Mouse (Mus musculus): ENCODE measurements around the gene Emc8.

The Emc8 gene

DNA sequence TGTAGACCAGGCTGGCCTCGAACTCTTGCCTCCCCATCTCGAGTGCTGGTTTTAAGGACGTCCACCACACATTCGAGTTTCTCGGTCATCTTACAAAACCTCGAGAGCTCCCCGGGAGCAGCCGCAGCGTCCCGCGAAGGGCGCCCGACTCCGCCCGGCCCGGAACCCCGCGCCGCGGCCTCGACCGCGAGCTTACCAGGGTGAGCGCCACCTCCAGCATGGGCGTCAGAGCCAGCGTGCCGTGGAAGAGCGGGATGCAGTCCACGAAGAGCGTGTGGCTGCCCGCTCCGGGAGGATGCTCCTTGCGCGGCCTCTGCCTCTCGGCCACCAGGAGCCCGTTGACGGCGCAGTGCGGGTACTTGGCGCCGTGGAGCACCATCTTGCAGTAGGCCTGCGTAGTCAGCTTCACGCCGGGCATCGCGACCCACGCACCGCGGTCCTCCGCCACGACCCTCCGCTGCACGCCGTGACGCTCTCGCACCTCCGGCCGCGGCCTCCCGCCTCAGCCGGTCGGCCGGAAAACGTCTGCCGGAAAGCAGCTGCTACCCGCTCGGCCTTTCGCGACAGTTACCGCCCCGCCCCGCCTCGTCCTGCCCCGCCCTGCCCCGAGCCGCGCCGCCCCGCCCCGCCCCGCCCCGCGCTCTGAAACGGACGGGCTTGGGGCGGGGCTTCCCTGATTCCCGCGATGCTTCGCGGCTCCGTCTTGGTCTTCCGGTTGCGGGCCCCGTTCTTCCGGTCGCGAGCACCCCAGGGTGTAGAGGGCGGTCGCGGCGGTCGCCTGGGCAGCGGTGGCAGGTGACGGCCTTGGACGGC, 606 bp downstream of the Emc8 start, which contains the start of the genes Gm27021 and Cox4i1:
Gene Gm27021 (minus strand): TSS at position 519 of the 813 bp plus-strand sequence.
Gene Cox4i1 (plus strand): TSS at position 662 of the 813 bp plus-strand sequence.
- no peak for TF ChIP-seq GATA4 (IDR thresholded peaks at IDR 0.05; ENCODE audit: insufficient replicate concordance, low read length)

DNA sequence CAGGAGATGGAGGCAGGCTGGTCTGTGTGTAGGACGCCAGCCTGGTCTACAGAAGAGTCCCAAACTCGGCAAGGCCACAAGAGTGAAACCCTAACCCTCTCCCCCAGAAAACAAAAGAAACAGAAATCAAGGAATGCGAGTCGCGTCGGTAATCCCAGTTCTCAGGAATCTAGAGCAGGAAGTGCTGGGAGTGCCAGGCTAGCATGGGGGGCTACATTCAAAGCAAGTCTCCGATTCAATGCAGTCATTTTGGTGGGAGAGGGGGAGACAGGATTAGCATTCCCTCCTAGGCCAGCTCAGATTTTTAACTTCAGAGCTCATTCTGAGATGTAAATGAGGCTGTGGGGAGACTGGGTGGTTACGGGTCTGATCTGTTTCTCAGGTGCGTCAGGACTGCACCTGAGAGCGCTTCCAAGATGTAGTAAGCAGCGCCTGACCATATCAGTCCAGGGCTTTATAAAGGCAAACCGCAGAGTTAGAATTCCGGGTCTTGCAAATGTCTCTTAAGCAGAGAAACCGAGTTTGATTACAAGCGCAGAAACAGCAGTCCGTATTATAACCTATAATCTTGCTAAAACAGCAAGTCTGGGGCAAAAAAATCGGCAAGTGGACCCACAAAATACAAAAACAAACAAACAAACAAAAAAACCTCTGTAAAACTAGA, 1.4 kb downstream of the Emc8 start:
- TF ChIP-seq GATA4 (IDR thresholded peaks at IDR 0.05; ENCODE audit: insufficient replicate concordance, low read length), result no peak

GRCm38 (mm10) chr8:120665726-120666455, 2.5 kb downstream of the Emc8 start:
- no peak for TF ChIP-seq GATA4 (IDR thresholded peaks at IDR 0.05; ENCODE audit: insufficient replicate concordance, low read length)

- no peak for TF ChIP-seq GATA4 (IDR thresholded peaks at IDR 0.05; ENCODE audit: insufficient replicate concordance, low read length)
These were observed 3.8 kb downstream of the Emc8 start for GRCm38 (mm10) chr8:120664566-120664965.

DNA sequence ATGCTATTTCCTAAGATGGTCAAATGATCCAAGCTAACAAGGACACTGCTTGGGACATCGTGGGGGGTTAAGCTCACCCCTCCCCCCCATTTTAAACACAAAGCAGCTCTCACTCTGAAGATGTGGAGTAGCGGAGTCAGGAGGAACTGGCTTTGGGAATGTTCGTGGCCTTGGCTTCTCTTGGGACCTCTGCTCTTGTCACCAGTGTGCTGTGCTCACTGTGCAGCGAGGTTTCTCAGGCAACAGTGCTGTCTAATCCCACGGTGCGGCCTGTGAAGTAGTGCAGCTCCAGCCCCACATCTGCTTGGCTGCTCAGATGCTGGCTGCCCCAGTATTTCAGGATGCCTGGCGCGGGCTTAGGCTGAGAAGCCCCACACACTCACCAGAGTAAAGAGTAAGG, 11.0 kb downstream of the Emc8 start:
- no peak for TF ChIP-seq GATA4 (IDR thresholded peaks at IDR 0.05; ENCODE audit: insufficient replicate concordance, low read length)

- no peak for TF ChIP-seq GATA4 (IDR thresholded peaks at IDR 0.05; ENCODE audit: insufficient replicate concordance, low read length)
These were observed 11.9 kb downstream of the Emc8 start for GRCm38 (mm10) chr8:120656322-120657052.

GRCm38 (mm10) chr8:120647532-120647931, 20.8 kb downstream of the Emc8 start, which contains the start of gene 1190005I06Rik:
TSS of gene 1190005I06Rik (minus strand) at chr8:120647632.
- no peak for TF ChIP-seq GATA4 (IDR thresholded peaks at IDR 0.05; ENCODE audit: insufficient replicate concordance, low read length)

GRCm38 (mm10) chr8:120644663-120645062, 23.7 kb downstream of the Emc8 start:
- TF ChIP-seq GATA4 (IDR thresholded peaks at IDR 0.05; ENCODE audit: insufficient replicate concordance, low read length), result no peak

GRCm38 (mm10) chr8:120642031-120642662, 26.2 kb downstream of the Emc8 start:
- no peak for TF ChIP-seq GATA4 (IDR thresholded peaks at IDR 0.05; ENCODE audit: insufficient replicate concordance, low read length)

- peak; percentile 57; the same call in 1 of the 2 replicates for TF ChIP-seq GATA4 (IDR thresholded peaks at IDR 0.05; ENCODE audit: insufficient replicate concordance, low read length)
These were observed 27.1 kb downstream of the Emc8 start for GRCm38 (mm10) chr8:120641245-120641644.

DNA sequence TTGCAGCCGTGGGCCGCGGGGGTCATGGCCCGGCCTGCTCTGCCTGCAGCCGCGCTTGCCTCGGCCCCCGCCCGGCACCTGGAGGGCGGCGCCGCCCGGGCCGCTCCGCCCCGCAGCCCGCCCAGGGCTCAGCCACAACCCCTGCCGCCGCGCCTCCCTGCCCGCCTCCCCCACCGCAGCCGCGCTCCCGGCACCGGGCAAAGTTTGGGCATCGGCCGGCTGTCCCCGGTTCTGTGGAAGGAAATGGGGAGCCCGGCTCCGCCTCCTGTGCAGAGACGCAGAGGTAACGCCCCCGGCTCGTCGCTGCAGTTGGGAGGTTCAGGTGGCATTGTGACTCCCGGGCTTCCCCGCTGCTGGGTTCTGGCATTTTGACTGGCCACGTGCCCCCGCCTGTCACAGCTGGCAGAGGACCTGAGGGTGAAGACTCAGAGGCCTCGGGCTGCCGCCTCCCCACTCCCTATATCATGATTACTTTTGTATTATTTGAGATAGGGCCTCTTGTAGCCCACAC, 34.0 kb downstream of the Emc8 start:
- no peak for TF ChIP-seq GATA4 (IDR thresholded peaks at IDR 0.05; ENCODE audit: insufficient replicate concordance, low read length)

GRCm38 (mm10) chr8:120633665-120634271, 34.6 kb downstream of the Emc8 start:
- no peak for TF ChIP-seq GATA4 (IDR thresholded peaks at IDR 0.05; ENCODE audit: insufficient replicate concordance, low read length)

- TF ChIP-seq GATA4 (IDR thresholded peaks at IDR 0.05; ENCODE audit: insufficient replicate concordance, low read length), result no peak
These were observed 35.3 kb downstream of the Emc8 start for GRCm38 (mm10) chr8:120632969-120633664.

All from liver, adult (tissue).